Mouse (Mus musculus): ENCODE data around the gene Fga. TPM values are rescaled to one million over a fixed set of nuclear protein-coding genes. Genes with fewer than 3 reads are reported as not detected.

Fga gene
- polyA plus RNA-seq, 1 experiment = not detected

DNA sequence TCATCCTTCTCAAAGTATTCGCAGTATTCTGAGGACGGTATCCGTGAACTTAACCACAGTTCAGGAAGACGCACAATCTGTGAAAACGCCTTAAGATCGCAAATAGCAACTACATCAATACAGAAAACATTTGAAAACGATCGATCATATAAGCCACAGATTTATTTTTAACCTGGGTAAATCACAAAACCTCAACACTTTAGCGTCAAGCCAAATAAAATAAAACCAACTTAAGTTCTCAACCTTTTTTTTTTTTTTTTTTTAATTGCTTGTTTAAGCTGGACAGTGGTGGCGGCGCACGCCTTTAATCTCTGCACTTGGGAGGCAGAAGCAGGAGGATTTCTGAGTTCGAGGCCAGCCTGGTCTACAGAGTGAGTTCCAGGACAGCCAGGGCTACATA lies 28.9 kb downstream of the Fga start:
- peak overlapping the region; percentile 22 for H3K9ac ChIP-seq (ENCODE audit: low read depth, poor library complexity, severe bottlenecking)
- H3K36me3 ChIP-seq (ENCODE audit: control insufficient read depth, insufficient read depth, low read length, poor library complexity, severe bottlenecking) = peaks cover 15% of the 10 kb centered on the region
- H3K4me1 ChIP-seq (ENCODE audit: control insufficient read depth, insufficient read depth, low read length) = no peaks in the 10 kb centered on the region
- no peaks in the 10 kb centered on the region for H3K27me3 ChIP-seq (ENCODE audit: control insufficient read depth, insufficient read depth, low read length, poor library complexity, severe bottlenecking)
- no peak overlapping the region for H3K27ac ChIP-seq (ENCODE audit: insufficient read depth, low read length)
- no peak for TF ChIP-seq POLR2A (IDR thresholded peaks at IDR 0.05; ENCODE audit: insufficient read depth, low read length)
- no peak for TF ChIP-seq EP300 (IDR thresholded peaks at IDR 0.05; ENCODE audit: insufficient read depth, low read depth, low read length)
- TF ChIP-seq CTCF (IDR thresholded peaks at IDR 0.05; ENCODE audit: low read depth, low read length) = no peak
- no peaks in the 10 kb centered on the region for H3K9me3 ChIP-seq (replicated peaks; ENCODE audit: control insufficient read depth, insufficient read depth, low read length, poor library complexity, severe bottlenecking)
- peak overlapping the region; percentile 62 for H3K4me3 ChIP-seq (ENCODE audit: low read depth, low read length)

DNA sequence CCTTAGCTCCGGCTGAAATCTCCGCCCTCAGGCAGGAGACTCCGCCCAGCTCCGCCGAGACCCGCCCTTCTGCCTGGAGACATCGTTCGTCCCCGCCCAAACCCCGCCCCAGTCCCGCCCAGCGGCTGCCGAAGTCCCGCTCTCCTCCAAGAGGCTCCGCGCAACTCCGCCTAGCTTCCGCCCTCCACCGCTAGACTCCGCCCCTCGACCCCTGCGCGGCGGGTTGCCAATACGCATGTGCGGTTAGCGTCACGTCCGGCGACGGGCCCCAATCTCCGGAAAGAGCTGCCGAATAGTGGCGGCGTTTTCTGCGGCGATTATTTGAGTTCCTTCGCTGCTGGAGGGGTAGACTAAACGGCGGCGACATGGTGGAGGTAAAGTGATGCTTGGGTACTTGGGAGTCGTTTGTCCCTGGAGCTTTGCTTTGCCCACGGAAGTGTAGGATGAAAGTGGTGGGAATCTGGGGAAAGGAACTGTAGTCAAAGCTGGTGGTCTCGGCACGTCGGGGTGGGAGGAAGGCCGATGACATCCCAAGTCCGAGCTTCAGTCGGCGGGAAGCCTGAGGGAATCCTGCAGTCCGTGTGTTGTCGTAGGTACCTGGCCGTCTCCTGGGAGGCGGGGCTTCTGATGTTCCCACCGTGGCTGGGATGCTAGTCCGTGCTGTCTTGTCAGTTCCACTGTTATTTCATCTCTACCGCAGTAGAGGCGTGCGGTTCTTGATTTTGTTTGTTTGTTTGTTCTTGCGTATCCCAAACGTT lies 29.6 kb downstream of the Fga start, which contains the start of gene Plrg1:
Gene Plrg1, plus strand, starts transcription at position 242 of the 758 bp plus-strand sequence.
- H3K9ac ChIP-seq (ENCODE audit: low read depth, poor library complexity, severe bottlenecking) = peak within 1 kb of the TSS; percentile 77
- peaks cover 22% of the 10 kb centered on the region for H3K36me3 ChIP-seq (ENCODE audit: control insufficient read depth, insufficient read depth, low read length, poor library complexity, severe bottlenecking)
- H3K27me3 ChIP-seq (ENCODE audit: control insufficient read depth, insufficient read depth, low read length, poor library complexity, severe bottlenecking) = no peaks in the 10 kb centered on the region
- H3K4me1 ChIP-seq (ENCODE audit: control insufficient read depth, insufficient read depth, low read length) = no peaks in the 10 kb centered on the region
- H3K9me3 ChIP-seq (replicated peaks; ENCODE audit: control insufficient read depth, insufficient read depth, low read length, poor library complexity, severe bottlenecking) = no peaks in the 10 kb centered on the region
- H3K27ac ChIP-seq (ENCODE audit: insufficient read depth, low read length) = peak within 1 kb of the TSS; percentile 49; the same call in 1 of the 2 replicates
- H3K4me3 ChIP-seq (ENCODE audit: low read depth, low read length) = peak within 1 kb of the TSS; percentile 98
- TF ChIP-seq POLR2A (IDR thresholded peaks at IDR 0.05; ENCODE audit: insufficient read depth, low read length) (peak; percentile 11), CTCF (IDR thresholded peaks at IDR 0.05; ENCODE audit: low read depth, low read length) (no peak), EP300 (IDR thresholded peaks at IDR 0.05; ENCODE audit: insufficient read depth, low read depth, low read length) (no peak)

DNA sequence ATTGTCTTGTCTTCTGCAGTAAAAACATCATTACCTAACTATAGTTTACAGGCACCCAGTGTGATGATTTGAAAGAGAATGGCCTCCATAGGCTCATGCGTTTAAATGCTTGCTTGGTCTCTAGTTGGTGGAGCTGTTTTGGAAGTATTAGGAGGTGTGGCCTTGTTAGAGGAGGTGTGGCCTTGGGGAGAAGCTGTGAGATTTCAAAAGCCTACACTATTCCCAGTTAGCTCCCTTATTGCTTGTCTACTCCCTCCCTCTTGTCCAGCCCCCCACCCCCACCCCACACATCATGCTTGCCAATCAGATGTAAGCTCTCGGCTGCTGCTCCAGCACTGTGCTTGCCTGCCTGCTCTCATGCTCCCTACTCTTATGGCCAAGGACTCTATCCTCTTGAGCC lies 31.2 kb downstream of the Fga start:
- Histone ChIP-seq H3K4me3 (ENCODE audit: low read depth, low read length) (no peak overlapping the region), H3K36me3 (ENCODE audit: control insufficient read depth, insufficient read depth, low read length, poor library complexity, severe bottlenecking) (peaks cover 37% of the 10 kb centered on the region), H3K4me1 (ENCODE audit: control insufficient read depth, insufficient read depth, low read length) (no peaks in the 10 kb centered on the region), H3K9me3 (replicated peaks; ENCODE audit: control insufficient read depth, insufficient read depth, low read length, poor library complexity, severe bottlenecking) (no peaks in the 10 kb centered on the region), H3K27me3 (ENCODE audit: control insufficient read depth, insufficient read depth, low read length, poor library complexity, severe bottlenecking) (no peaks in the 10 kb centered on the region), H3K9ac (ENCODE audit: low read depth, poor library complexity, severe bottlenecking) (no peak overlapping the region), H3K27ac (ENCODE audit: insufficient read depth, low read length) (no peak overlapping the region)
- TF ChIP-seq POLR2A (IDR thresholded peaks at IDR 0.05; ENCODE audit: insufficient read depth, low read length) = no peak
- no peak for TF ChIP-seq EP300 (IDR thresholded peaks at IDR 0.05; ENCODE audit: insufficient read depth, low read depth, low read length)
- no peak for TF ChIP-seq CTCF (IDR thresholded peaks at IDR 0.05; ENCODE audit: low read depth, low read length)

DNA sequence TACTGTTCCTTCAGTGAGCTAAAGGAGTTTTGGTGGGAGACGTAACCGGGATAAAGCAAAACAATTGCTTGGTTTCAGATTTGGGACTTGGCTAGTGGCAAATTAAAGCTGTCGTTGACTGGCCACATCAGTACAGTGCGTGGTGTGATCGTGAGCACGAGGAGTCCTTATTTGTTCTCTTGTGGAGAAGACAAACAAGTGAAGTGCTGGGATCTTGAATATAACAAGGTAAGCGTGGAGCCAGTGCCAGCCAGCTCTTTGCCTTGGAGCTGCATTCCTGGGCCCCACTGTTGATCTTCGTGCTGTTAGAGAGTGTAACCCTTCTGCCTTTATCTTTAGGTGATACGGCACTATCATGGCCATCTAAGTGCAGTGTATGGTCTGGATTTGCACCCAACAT lies 42.0 kb downstream of the Fga start:
- Histone ChIP-seq H3K27me3 (ENCODE audit: control insufficient read depth, insufficient read depth, low read length, poor library complexity, severe bottlenecking) (no peaks in the 10 kb centered on the region), H3K9ac (ENCODE audit: low read depth, poor library complexity, severe bottlenecking) (no peak overlapping the region), H3K4me3 (ENCODE audit: low read depth, low read length) (no peak overlapping the region), H3K9me3 (replicated peaks; ENCODE audit: control insufficient read depth, insufficient read depth, low read length, poor library complexity, severe bottlenecking) (no peaks in the 10 kb centered on the region), H3K27ac (ENCODE audit: insufficient read depth, low read length) (no peak overlapping the region), H3K4me1 (ENCODE audit: control insufficient read depth, insufficient read depth, low read length) (no peaks in the 10 kb centered on the region), H3K36me3 (ENCODE audit: control insufficient read depth, insufficient read depth, low read length, poor library complexity, severe bottlenecking) (peaks cover 53% of the 10 kb centered on the region)
- TF ChIP-seq CTCF (IDR thresholded peaks at IDR 0.05; ENCODE audit: low read depth, low read length) = no peak
- TF ChIP-seq EP300 (IDR thresholded peaks at IDR 0.05; ENCODE audit: insufficient read depth, low read depth, low read length) = no peak
- TF ChIP-seq POLR2A (IDR thresholded peaks at IDR 0.05; ENCODE audit: insufficient read depth, low read length) = no peak

DNA sequence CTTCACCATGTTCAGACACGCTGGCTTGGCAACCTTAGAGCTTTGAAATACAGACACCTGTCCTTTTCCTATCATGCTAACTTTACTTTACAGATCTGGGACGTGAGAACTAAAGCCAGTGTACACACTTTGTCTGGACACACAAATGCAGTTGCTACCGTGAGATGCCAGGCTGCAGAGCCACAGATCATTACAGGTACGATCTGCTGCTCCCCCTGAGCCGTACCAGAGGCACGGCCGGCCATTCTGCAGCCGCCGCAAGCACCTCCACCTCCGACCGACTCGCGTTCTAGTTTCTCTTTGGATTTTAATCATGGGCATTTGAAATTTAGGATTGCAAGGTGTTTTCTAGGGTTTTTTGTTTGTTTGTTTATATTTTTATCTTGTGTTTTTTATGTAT lies 43.0 kb downstream of the Fga start:
- no peak for TF ChIP-seq EP300 (IDR thresholded peaks at IDR 0.05; ENCODE audit: insufficient read depth, low read depth, low read length)
- TF ChIP-seq CTCF (IDR thresholded peaks at IDR 0.05; ENCODE audit: low read depth, low read length) = no peak
- TF ChIP-seq POLR2A (IDR thresholded peaks at IDR 0.05; ENCODE audit: insufficient read depth, low read length) = no peak
- H3K4me1 ChIP-seq (ENCODE audit: control insufficient read depth, insufficient read depth, low read length) = no peaks in the 10 kb centered on the region
- H3K4me3 ChIP-seq (ENCODE audit: low read depth, low read length) = no peak overlapping the region
- H3K27ac ChIP-seq (ENCODE audit: insufficient read depth, low read length) = no peak overlapping the region
- H3K27me3 ChIP-seq (ENCODE audit: control insufficient read depth, insufficient read depth, low read length, poor library complexity, severe bottlenecking) = no peaks in the 10 kb centered on the region
- H3K9ac ChIP-seq (ENCODE audit: low read depth, poor library complexity, severe bottlenecking) = no peak overlapping the region
- H3K9me3 ChIP-seq (replicated peaks; ENCODE audit: control insufficient read depth, insufficient read depth, low read length, poor library complexity, severe bottlenecking) = no peaks in the 10 kb centered on the region
- H3K36me3 ChIP-seq (ENCODE audit: control insufficient read depth, insufficient read depth, low read length, poor library complexity, severe bottlenecking) = peaks cover 53% of the 10 kb centered on the region

DNA sequence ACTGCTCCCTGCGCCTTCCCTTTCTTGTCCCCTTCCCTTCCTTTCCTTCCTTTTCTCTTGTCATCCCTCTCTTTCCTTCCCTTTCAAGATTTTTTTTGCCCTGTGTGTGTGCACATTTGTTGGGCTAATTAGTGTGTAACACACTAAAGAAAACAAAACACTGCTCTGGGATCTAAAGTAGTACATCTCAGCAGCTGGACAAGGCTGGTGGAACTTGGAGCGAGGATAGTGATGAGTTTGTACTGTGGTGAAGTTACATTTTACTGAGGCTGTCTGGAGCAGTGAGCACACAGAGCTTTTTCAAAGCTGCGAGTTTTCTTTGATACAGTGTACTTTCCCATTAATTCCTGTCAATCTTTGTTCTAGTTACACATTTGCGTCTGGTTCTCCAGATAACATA lies 44.4 kb downstream of the Fga start:
- H3K4me3 ChIP-seq (ENCODE audit: low read depth, low read length) = no peak overlapping the region
- no peak overlapping the region for H3K9ac ChIP-seq (ENCODE audit: low read depth, poor library complexity, severe bottlenecking)
- TF ChIP-seq CTCF (IDR thresholded peaks at IDR 0.05; ENCODE audit: low read depth, low read length) = no peak
- no peak for TF ChIP-seq POLR2A (IDR thresholded peaks at IDR 0.05; ENCODE audit: insufficient read depth, low read length)
- no peak for TF ChIP-seq EP300 (IDR thresholded peaks at IDR 0.05; ENCODE audit: insufficient read depth, low read depth, low read length)
- H3K4me1 ChIP-seq (ENCODE audit: control insufficient read depth, insufficient read depth, low read length) = no peaks in the 10 kb centered on the region
- H3K9me3 ChIP-seq (replicated peaks; ENCODE audit: control insufficient read depth, insufficient read depth, low read length, poor library complexity, severe bottlenecking) = no peaks in the 10 kb centered on the region
- H3K27ac ChIP-seq (ENCODE audit: insufficient read depth, low read length) = no peak overlapping the region
- peaks cover 53% of the 10 kb centered on the region for H3K36me3 ChIP-seq (ENCODE audit: control insufficient read depth, insufficient read depth, low read length, poor library complexity, severe bottlenecking)
- no peaks in the 10 kb centered on the region for H3K27me3 ChIP-seq (ENCODE audit: control insufficient read depth, insufficient read depth, low read length, poor library complexity, severe bottlenecking)

All from ES-Bruce4 (cell line).